Mouse (Mus musculus) lung, adult 2 months (tissue): ENCODE results near the gene Gpx6.

Source experiments
- CTCF ChIP-seq: fragments of 200-500 bp; IDR thresholded peaks from 2 replicates; pipeline ENCODE4 v1.5.1; 2011; ENCODE audit warnings: mild to moderate bottlenecking, low read length, control low read depth; ENCODE audit not compliant: insufficient read depth
- POLR2A ChIP-seq: fragments of 200-500 bp; IDR thresholded peaks from 2 replicates; pipeline ENCODE4 v1.6.1; 2011; ENCODE audit warnings: low read depth, mild to moderate bottlenecking, control low read depth, low read length, borderline replicate concordance; ENCODE audit errors: extremely low read depth

- TF ChIP-seq POLR2A (no peak), CTCF (no peak)
Observed at GRCm38 (mm10) chr13:21350593-21350992, 38.7 kb downstream of the Gpx6 start.
